Mouse (Mus musculus) limb, embryonic 11.5 days (tissue): ENCODE measurements around the gene Wdr5b. TPM values are rescaled to one million over a fixed set of nuclear protein-coding genes. Genes with fewer than 3 reads are reported as not detected.
"Not testable (repeated sequence)": the region's sequence is repeated elsewhere in the genome, so short reads cannot be mapped to it uniquely, and the experiment has no call there.

Experiments used
- ATAC-seq: fragments of 200-750 bp; cut with Nextera tagmentation; 2 replicates; pipeline ENCODE4 v1.8.0; 2017; ENCODE audit warnings: low read depth; ENCODE audit not compliant: insufficient number of reproducible peaks, low FRiP score, low TSS enrichment
- DNase-seq: peaks from one replicate; pipeline ENCODE4 v3.0.0-alpha.2; 2015; ENCODE audit warnings: low spot score
- H3K27ac ChIP-seq: fragments of 300-500 bp; sonication (generic); replicated peaks from 2 replicates; pipeline ENCODE4 v1.5.1; 2014; ENCODE audit warnings: low read depth, mild to moderate bottlenecking, low read length
- H3K27me3 ChIP-seq: fragments of 300-500 bp; sonication (generic); 2 replicates; pipeline ENCODE4 v1.6.1; 2014; ENCODE audit warnings: mild to moderate bottlenecking, low read length, mixed read lengths; ENCODE audit not compliant: control insufficient read depth, insufficient read depth
- H3K36me3 ChIP-seq: fragments of 300-500 bp; sonication (generic); 2 replicates; pipeline ENCODE4 v1.6.1; 2014; ENCODE audit warnings: mild to moderate bottlenecking, low read length, moderate library complexity, mixed read lengths; ENCODE audit not compliant: control insufficient read depth, insufficient read depth
- H3K4me1 ChIP-seq: fragments of 300-500 bp; sonication (generic); 2 replicates; pipeline ENCODE4 v1.6.1; 2014; ENCODE audit warnings: low read length, mixed read lengths; ENCODE audit not compliant: control insufficient read depth, insufficient read depth
- H3K4me2 ChIP-seq: fragments of 300-500 bp; sonication (generic); 2 replicates; pipeline ENCODE4 v1.6.1; 2014; ENCODE audit warnings: low read depth, mild to moderate bottlenecking, moderate library complexity; ENCODE audit not compliant: severe bottlenecking
- H3K4me3 ChIP-seq: fragments of 300-500 bp; sonication (generic); 2 replicates; pipeline ENCODE4 v1.5.1; 2014; ENCODE audit warnings: low read depth, low read length
- H3K9ac ChIP-seq: fragments of 300-500 bp; sonication (generic); 2 replicates; pipeline ENCODE4 v1.6.1; 2014; ENCODE audit warnings: mild to moderate bottlenecking, low read length
- H3K9me3 ChIP-seq: fragments of 300-500 bp; sonication (generic); 2 replicates; pipeline ENCODE4 v1.6.1; 2016; ENCODE audit warnings: low read length; ENCODE audit not compliant: control insufficient read depth
- WGBS: fragments of 180-500 bp; shearing (Covaris S2); extraction: QIAGEN DNeasy Blood & Tissue Kit; methylation state at CpG from one replicate; pipeline ENCODE4 v1.1.7; 2014; 5-methylcytosine and 5-hydroxymethylcytosine counted together
- polyA plus RNA-seq: library from polyadenylated mRNA; unstranded; fragments of >200 nt; fragmentation: Nextera tagmentation; extraction: Ambion mirVana; gene quantifications from 2 replicates; pipeline ENCODE4 v1.2.1, GENCODE M21; 2014

Wdr5b gene
- polyA plus RNA-seq, 1 experiment from 2014 or later, result 9.2 TPM

DNA sequence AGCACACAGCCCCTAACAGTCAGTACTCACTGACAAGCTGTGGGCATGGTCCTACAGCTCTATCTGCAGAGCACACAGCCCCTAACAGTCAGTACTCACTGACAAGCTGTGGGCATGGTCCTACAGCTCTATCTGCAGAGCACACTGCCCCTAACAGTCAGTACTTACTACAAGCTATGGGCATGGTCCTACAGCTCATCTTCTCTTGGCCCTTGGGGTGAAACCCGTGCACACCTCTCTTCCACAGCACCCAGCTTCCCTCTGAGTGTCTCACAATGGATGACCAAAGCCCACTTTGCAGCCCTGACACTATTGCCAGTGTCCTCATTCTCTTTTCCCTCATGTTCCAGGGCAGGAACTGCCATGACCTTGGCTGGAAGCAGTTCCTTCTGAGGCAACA lies 21.5 kb downstream of the Wdr5b start:
- DNase-seq, ATAC-seq, H3K4me3 ChIP-seq, H3K4me1 ChIP-seq, H3K9ac ChIP-seq, H3K9me3 ChIP-seq, H3K36me3 ChIP-seq, H3K4me2 ChIP-seq, H3K27ac ChIP-seq, H3K27me3 ChIP-seq: not testable (repeated sequence)
- 84% methylated on average over 1 of the region's 1 CpGs for WGBS

DNA sequence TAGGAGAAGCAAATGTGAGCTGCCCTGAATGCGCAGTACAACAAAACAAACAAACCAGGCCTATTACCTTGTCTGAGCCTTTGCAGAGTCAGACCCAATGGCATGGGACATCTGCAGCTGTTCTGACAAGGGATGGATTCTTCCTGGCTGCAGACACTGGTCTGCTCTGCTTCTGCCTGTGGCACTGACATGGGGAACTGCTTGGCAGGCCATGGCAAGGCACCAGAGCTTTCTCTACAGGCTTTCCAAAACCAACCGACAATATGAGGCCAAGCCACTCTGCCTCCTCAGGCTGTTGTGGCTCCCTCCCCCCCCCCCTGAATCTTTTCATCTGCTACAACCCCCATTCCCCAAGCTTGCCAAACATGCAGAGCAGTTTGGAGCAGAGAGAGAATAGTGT lies 22.3 kb downstream of the Wdr5b start:
- WGBS, result 77% methylated on average over 2 of the region's 2 CpGs
- no peak overlapping the region for H3K27ac ChIP-seq

DNA sequence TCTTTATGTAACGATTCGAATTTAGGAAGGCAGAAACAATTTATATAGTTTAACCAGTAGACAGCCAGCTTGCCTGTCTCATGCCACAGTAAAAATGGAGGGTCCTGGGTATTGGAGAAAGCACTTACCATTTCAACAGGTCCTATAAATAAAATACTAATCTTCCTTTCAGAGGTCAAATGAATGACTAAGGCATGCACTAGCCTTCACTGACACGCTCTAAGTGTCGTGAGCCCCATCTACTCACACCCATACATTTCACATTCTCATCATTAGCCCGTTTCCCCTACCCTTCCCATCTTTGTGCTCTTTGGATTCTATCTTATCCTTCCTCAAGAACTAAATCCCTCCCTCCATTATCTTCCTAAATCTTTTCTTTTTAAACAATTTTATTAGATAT lies 23.9 kb downstream of the Wdr5b start:
- no peak overlapping the region for H3K4me2 ChIP-seq
- no peak for DNase-seq
- 95% methylated on average over 5 of the region's 5 CpGs for WGBS
- no peaks in the 10 kb centered on the region for H3K27me3 ChIP-seq
- H3K36me3 ChIP-seq, result no peaks in the 10 kb centered on the region
- no peak overlapping the region for H3K27ac ChIP-seq
- H3K9me3 ChIP-seq, result no peaks in the 10 kb centered on the region
- H3K4me1 ChIP-seq, result 0 out of 2 replicates have a peak, but pooled peaks cover 2% of the 10 kb centered on the region
- no peak overlapping the region for H3K4me3 ChIP-seq
- no peak for ATAC-seq
- H3K9ac ChIP-seq, result no peak overlapping the region

More for the DNA sequence above, 22.3 kb downstream of the Wdr5b start:
- Histone ChIP-seq H3K4me1 (0 out of 2 replicates have a peak, but pooled peaks cover 2% of the 10 kb centered on the region), H3K27me3 (no peaks in the 10 kb centered on the region), H3K36me3 (no peaks in the 10 kb centered on the region), H3K4me2 (no peak overlapping the region), H3K9me3 (no peaks in the 10 kb centered on the region), H3K4me3 (no peak overlapping the region), H3K9ac (no peak overlapping the region)
- DNase-seq (no peak), ATAC-seq (no peak)

DNA sequence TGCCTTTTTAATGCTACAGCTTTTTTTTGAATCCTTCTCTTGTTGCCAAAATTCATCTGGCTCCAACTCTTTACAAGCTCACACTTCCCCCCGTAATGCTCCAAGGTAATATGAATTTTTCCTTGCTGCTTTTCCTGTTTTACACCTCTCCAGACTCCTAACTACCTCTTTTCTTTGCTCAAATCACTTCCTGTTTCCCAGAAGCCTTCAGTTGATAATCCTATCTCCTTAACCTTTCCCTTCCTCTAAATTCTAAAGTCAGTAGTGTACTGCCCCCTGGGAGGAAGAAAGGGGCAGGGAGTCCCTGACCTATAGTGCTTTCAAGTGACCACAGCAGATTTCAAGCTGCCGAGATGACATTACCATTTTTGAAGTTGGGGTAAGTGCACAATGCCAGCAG lies 26.7 kb downstream of the Wdr5b start:
- H3K9me3 ChIP-seq, result no peaks in the 10 kb centered on the region
- H3K27ac ChIP-seq, result no peak overlapping the region
- DNase-seq (no peak), ATAC-seq (no peak)
- no peak overlapping the region for H3K4me2 ChIP-seq
- H3K27me3 ChIP-seq, result no peaks in the 10 kb centered on the region
- 69% methylated on average over 2 of the region's 2 CpGs for WGBS
- no peaks in the 10 kb centered on the region for H3K36me3 ChIP-seq
- no peak overlapping the region for H3K4me3 ChIP-seq
- H3K4me1 ChIP-seq, result 0 out of 2 replicates have a peak, but pooled peaks cover 2% of the 10 kb centered on the region
- no peak overlapping the region for H3K9ac ChIP-seq

DNA sequence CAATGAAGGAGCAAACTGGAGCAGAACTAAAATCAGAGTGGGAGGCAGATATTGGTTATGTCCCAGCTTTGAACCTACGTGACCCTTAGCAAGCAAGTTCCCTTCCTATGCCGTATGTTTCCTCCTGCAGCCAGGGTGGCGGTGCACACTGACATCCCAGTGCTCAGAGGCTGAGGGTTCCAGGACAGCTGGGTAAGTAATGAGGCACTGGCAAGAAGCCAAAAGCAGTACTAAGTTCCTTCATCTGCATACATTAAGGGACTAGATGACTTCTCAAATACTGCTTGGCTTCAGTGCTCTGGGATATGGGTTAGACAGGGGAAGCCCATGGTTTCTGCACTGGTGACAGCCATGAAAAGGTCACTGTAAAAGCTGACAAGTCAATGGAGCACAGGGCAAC lies 27.4 kb downstream of the Wdr5b start:
- Histone ChIP-seq H3K4me3 (no peak overlapping the region), H3K4me1 (0 out of 2 replicates have a peak, but pooled peaks cover 2% of the 10 kb centered on the region), H3K36me3 (no peaks in the 10 kb centered on the region), H3K27me3 (no peaks in the 10 kb centered on the region), H3K27ac (no peak overlapping the region), H3K4me2 (no peak overlapping the region), H3K9me3 (no peaks in the 10 kb centered on the region), H3K9ac (no peak overlapping the region)
- ATAC-seq (no peak), DNase-seq (no peak)
- 87% methylated on average over 3 of the region's 3 CpGs for WGBS

DNA sequence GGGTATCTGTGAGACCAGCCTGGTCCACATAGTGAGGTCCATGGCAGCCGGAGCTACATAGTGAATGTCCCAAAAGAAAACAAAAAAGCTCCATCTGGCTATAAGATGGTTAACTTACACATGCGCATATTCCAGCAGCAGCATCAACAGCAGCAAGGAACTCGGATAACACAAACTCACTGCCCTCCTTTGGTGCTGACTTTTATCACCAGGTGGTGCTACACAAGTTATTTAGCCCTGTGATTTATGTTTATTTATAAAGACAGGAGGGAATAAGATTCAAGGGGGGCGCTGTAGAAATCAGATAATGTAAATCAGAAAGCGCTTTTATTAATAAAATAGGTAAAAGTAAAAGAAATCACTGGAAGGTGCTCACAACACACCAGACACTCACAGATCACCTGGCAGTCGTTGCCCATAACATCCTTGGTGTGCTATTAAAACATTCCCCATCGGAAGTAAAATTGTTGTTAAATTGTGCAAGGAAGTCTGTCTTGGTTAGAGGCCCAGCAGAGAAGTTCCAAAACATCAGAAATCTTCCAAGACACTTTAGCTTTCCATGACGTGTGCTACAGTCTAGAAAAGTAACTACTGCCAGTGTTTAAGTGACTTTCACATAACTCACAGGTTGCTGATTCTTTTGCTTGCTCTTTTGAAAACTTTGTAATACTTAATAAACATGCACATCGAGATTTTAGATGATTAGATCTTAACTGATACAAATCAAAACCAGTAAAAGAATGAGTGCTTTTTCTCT lies 29.0 kb downstream of the Wdr5b start:
- H3K27me3 ChIP-seq, result no peaks in the 10 kb centered on the region
- H3K36me3 ChIP-seq, result no peaks in the 10 kb centered on the region
- ATAC-seq (no peak), DNase-seq (no peak)
- no peak overlapping the region for H3K27ac ChIP-seq
- no peak overlapping the region for H3K9ac ChIP-seq
- H3K4me2 ChIP-seq, result peak overlapping the region; percentile 59
- H3K4me1 ChIP-seq, result 0 out of 2 replicates have a peak, but pooled peaks cover 2% of the 10 kb centered on the region
- peak overlapping the region; percentile 65 for H3K4me3 ChIP-seq
- 36% methylated on average over 9 of the region's 9 CpGs for WGBS
- no peaks in the 10 kb centered on the region for H3K9me3 ChIP-seq

DNA sequence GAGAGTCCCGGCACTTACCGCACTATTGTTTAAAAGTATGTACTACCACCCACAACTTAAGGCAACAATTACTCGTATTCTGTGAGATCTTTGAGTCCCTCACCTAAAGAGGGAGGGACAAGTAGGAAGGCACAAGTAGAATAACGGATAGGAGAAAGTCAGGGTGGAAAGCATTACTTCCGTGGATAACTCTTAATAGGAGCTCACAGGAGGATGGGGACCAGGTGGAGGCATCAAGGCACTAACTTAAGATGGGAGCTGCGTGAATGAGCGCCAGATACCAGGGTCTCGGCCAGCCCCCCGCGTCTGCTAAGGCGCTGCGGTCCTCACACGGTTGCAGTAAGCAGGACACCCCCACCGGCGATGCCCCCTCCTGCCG lies 30.1 kb downstream of the Wdr5b start:
- ATAC-seq, result peak; percentile 52; the same call in 1 of the 2 replicates
- Histone ChIP-seq H3K4me2 (peak overlapping the region; percentile 59), H3K4me3 (peak overlapping the region; percentile 65), H3K27me3 (no peaks in the 10 kb centered on the region), H3K9ac (peak overlapping the region; percentile 70), H3K9me3 (no peaks in the 10 kb centered on the region), H3K4me1 (0 out of 2 replicates have a peak, but pooled peaks cover 2% of the 10 kb centered on the region), H3K27ac (peak overlapping the region; percentile 86), H3K36me3 (no peaks in the 10 kb centered on the region)
- WGBS, result under 1% methylated on average over 16 of the region's 16 CpGs
- no peak for DNase-seq

DNA sequence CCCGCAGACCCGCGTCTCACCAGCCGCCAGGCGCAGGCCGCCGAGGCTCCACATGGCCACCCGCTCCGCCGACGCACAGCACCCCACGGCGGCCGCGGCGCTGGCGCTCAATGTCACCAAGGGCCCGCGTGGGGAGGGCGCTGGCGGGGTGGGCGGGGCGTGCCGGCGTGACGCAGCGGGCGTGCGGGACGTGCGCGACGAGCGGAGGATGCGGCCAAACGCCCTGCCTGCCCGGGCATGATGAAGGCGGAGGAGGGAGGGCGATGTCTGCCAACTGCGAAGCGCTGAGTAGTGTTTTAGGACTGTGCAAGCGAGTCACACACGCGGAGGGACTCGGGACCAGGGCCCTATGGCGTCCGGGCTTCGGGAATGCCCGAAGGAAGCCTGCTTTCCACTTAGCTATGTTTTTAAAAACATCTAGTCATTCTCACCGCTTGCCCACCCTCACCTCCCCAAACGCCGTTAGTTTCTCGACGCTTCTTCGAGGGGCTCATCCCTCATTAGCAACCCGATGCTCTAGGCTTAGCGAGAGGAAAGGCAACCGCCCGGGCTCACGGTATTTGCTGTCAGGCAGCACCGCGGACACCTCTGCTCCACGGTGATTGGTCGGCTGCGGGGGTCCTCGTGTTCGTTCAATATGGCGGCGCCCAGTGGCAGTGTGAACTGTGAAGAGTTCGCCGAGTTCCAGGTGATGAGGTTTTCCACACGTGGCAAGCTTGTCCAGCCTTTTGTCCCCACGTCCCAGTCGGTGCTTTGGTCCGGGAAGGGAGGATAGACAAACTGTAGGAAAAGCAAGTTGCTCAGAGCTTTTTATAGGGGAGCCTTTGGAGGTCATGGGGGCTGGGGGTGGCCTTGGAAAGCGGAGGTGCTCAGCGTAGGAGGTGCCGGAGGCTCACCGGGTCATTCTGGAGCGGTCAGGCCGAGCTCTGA lies 30.7 kb downstream of the Wdr5b start, which contains the start of the genes Fam162a and Ccdc58:
Gene Fam162a (minus strand): TSS at position 145 of the 930 bp plus-strand sequence.
Gene Ccdc58 (plus strand): TSS at position 236 of the 930 bp plus-strand sequence.
- DNase-seq (peak; percentile 94), ATAC-seq (peak; percentile 96)
- Histone ChIP-seq H3K4me3 (peak within 1 kb of the TSS; percentile 65), H3K9me3 (no peaks in the 10 kb centered on the region), H3K27ac (peak within 1 kb of the TSS; percentile 86), H3K4me2 (peak within 1 kb of the TSS; percentile 59), H3K9ac (peak within 1 kb of the TSS; percentile 70), H3K36me3 (no peaks in the 10 kb centered on the region), H3K27me3 (no peaks in the 10 kb centered on the region), H3K4me1 (0 out of 2 replicates have a peak, but pooled peaks cover 2% of the 10 kb centered on the region)
- under 1% methylated on average over 74 of the region's 81 CpGs for WGBS
